Mouse (Mus musculus) heart, adult 2 months (tissue): ENCODE results near the gene Cradd. TPM values are rescaled to one million over a fixed set of nuclear protein-coding genes. Genes with fewer than 3 reads are reported as not detected.

Source experiments
- DNase-seq, 2 experiments: peaks; one replicate each; pipeline ENCODE4 v3.0.0; 2021
- H3K27ac ChIP-seq: fragments of 200-600 bp; 2 replicates; pipeline ENCODE4 v1.8.1; 2022
- H3K27me3 ChIP-seq: fragments of 200-500 bp; 2 replicates; pipeline ENCODE4 v1.6.1; 2012; ENCODE audit warnings: mild to moderate bottlenecking, low read length, inconsistent platforms, mixed read lengths; ENCODE audit not compliant: control insufficient read depth, insufficient read depth
- H3K36me3 ChIP-seq: fragments of 200-500 bp; 2 replicates; pipeline ENCODE4 v1.6.1; 2012; ENCODE audit warnings: low read length, inconsistent platforms; ENCODE audit not compliant: control insufficient read depth, insufficient read depth
- H3K4me1 ChIP-seq: fragments of 200-500 bp; 2 replicates; pipeline ENCODE4 v1.6.1; 2011; ENCODE audit warnings: low read length; ENCODE audit not compliant: control insufficient read depth, insufficient read depth
- H3K4me3 ChIP-seq: fragments of 200-600 bp; 2 replicates; pipeline ENCODE4 v1.8.1; 2022
- H3K79me2 ChIP-seq: fragments of 200-500 bp; replicated peaks from 2 replicates; pipeline ENCODE4 v1.6.1; 2012; ENCODE audit warnings: mild to moderate bottlenecking, inconsistent platforms, low read length, moderate library complexity, mixed read lengths; ENCODE audit not compliant: control insufficient read depth, insufficient read depth
- H3K9ac ChIP-seq: fragments of 200-500 bp; 2 replicates; pipeline ENCODE4 v1.6.1; 2012; ENCODE audit warnings: low read depth, mild to moderate bottlenecking, control low read depth, inconsistent platforms, low read length, mixed read lengths
- CTCF ChIP-seq: fragments of 200-600 bp; IDR thresholded peaks from 2 replicates; pipeline ENCODE4 v1.8.1; 2022; ENCODE audit warnings: antibody characterized with exemption, mild to moderate bottlenecking, moderate library complexity
- EP300 ChIP-seq: fragments of 200-500 bp; IDR thresholded peaks from 2 replicates; pipeline ENCODE4 v1.6.1; 2011; ENCODE audit warnings: low read depth, low read length, control low read depth; ENCODE audit not compliant: insufficient read depth
- POLR2A ChIP-seq: fragments of 200-500 bp; IDR thresholded peaks from 2 replicates; pipeline ENCODE4 v1.6.1; 2011; ENCODE audit warnings: mild to moderate bottlenecking, low read depth, low read length, control low read depth; ENCODE audit not compliant: insufficient read depth
- WGBS: fragments of 180-500 bp; shearing (Covaris S2); methylation state at CpG from one replicate; pipeline ENCODE4 v1.1.7; 2018; 5-methylcytosine and 5-hydroxymethylcytosine counted together
- intact Hi-C: fragments of 180-260 bp; cut with DNase I; formaldehyde crosslinking; loops from one replicate; pipeline ENCODE4 v1.15.1; 2025
- polyA plus RNA-seq: library from polyadenylated mRNA; depleted of rRNA; stranded (reverse); fragments of >200 nt; gene quantifications from 2 replicates; pipeline ENCODE4 v1.2.3, GENCODE M21; 2012
- total RNA-seq, 2 experiments: library from RNA; stranded (reverse); gene quantifications; 2 replicates each; pipeline ENCODE4 v1.2.3; 2021

Gene Cradd
- total and polyA plus RNA-seq, 3 experiments = 9.9 to 15.1 (median 10.3) TPM

DNA sequence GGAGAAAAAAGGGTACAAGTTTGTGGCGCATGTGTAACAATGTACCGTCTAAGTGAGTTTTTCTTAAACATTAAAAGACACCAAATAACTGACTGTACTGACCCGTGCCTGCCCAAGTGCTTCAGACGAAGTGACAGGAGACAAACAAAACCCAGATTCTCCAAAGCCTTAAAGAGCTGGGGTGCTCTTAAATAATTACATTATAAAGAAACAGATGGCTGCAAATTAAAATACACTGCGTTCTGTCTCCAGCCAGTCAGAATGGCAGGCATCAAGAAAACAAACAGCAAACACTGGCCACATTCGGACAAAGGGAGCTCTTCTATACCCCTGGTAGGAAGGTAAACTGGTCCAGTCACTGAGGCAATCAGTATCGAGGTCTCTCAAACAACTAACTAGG lies 43.3 kb upstream of the Cradd start:
- H3K9ac ChIP-seq = no peak overlapping the region
- H3K4me1 ChIP-seq = no peaks in the 10 kb centered on the region
- H3K79me2 ChIP-seq = no peaks in the 10 kb centered on the region
- DNase-seq = no peak
- whole genome bisulfite sequencing = 85% methylated on average over 7 of the region's 7 CpGs
- H3K36me3 ChIP-seq = no peaks in the 10 kb centered on the region
- no peaks in the 10 kb centered on the region for H3K27me3 ChIP-seq
- no peak overlapping the region for H3K27ac ChIP-seq
- no peak for TF ChIP-seq EP300
- no peak for TF ChIP-seq CTCF
- TF ChIP-seq POLR2A = no peak
- no peak overlapping the region for H3K4me3 ChIP-seq
- intact Hi-C loops = no loop called here

DNA sequence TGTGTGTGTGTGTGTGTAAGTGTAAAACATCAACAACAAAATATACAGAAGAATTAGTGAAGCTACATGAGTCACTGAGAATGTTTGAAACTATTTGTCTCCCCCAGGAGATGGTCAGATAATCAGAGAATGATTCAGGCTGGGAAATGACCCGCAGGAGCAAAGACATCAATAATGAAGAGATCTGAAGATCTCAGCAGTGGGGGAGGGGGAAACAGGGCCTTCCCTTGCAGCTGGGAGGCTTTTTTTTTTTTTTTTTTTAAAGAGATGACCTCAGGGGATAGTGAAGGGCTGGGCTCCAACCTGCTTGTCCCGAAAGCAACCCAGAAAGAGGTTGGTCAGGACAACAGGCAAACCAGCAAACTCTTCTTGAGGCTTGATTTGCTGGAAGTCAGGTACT lies 38.4 kb upstream of the Cradd start:
- H3K27ac ChIP-seq = no peak overlapping the region
- no peak overlapping the region for H3K9ac ChIP-seq
- TF ChIP-seq EP300 (no peak), POLR2A (no peak), CTCF (no peak)
- no peak for DNase-seq
- no peaks in the 10 kb centered on the region for H3K79me2 ChIP-seq
- intact Hi-C loops = no loop called here
- 53% methylated on average over 2 of the region's 2 CpGs for WGBS
- no peaks in the 10 kb centered on the region for H3K27me3 ChIP-seq
- no peaks in the 10 kb centered on the region for H3K36me3 ChIP-seq
- peaks cover 1% of the 10 kb centered on the region; the same call in 1 of the 2 replicates for H3K4me1 ChIP-seq
- no peak overlapping the region for H3K4me3 ChIP-seq

DNA sequence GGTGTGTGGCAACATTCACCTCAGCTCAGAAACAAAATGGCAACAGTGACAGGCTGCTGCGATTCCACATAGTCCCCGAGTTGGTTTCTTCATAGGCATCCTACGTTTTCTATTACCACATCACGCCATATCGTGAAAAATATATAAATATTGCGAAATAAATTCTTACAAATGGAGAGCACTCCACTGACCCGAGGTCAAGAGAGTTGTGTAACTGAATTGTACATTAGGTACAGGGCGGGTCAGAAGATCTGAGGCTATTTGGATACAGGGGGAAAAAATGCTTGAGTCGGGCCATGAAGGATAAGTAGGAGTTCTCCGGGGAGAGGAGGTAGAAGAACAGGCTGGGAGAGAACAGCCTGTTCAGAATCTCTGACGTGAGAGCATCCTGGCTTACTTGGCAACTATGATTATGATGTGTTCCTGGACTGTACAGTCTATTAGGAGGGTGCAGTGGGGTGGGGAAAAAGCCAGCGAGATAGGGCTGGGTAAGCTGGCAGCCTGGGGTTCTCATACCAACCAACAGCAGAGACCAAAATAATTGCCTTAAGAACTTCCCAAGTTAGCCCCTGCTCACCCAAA lies 37.4 kb upstream of the Cradd start:
- no peak overlapping the region for H3K4me3 ChIP-seq
- no peaks in the 10 kb centered on the region for H3K36me3 ChIP-seq
- intact Hi-C loops = no loop called here
- DNase-seq = peak in 1 of 2 experiments; percentile 57
- H3K27ac ChIP-seq = no peak overlapping the region
- no peak overlapping the region for H3K9ac ChIP-seq
- WGBS = 74% methylated on average over 12 of the region's 12 CpGs
- TF ChIP-seq CTCF (no peak), POLR2A (no peak), EP300 (0 out of 2 replicates have a peak, but pooled peaks have one; percentile 29)
- no peaks in the 10 kb centered on the region for H3K27me3 ChIP-seq
- H3K79me2 ChIP-seq = no peaks in the 10 kb centered on the region
- peaks cover 1% of the 10 kb centered on the region; the same call in 1 of the 2 replicates for H3K4me1 ChIP-seq

DNA sequence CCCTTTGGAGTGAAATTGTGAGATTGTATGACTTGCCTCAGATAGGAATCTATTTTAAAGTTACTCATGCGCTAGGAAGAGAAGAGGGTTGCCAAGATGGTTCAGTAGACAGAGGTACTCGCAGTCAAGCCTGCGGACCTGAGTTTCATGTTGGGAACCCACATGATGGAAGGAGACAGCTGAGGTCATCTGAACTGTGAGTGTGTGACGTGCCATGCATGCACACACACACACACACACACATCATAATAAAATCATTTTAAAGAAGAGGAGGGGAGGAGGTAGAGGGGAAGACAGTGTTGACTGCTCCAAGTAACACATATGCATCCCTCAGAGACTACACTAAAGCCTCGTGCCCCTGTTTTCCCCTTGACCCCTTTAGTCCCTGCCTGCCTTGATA lies 36.1 kb upstream of the Cradd start:
- no peak overlapping the region for H3K27ac ChIP-seq
- no peak for DNase-seq
- no peaks in the 10 kb centered on the region for H3K27me3 ChIP-seq
- WGBS = 88% methylated on average over 5 of the region's 5 CpGs
- H3K4me1 ChIP-seq = peaks cover 1% of the 10 kb centered on the region; the same call in 1 of the 2 replicates
- H3K79me2 ChIP-seq = no peaks in the 10 kb centered on the region
- intact Hi-C loops = no loop called here
- no peak for TF ChIP-seq CTCF
- no peak for TF ChIP-seq EP300
- TF ChIP-seq POLR2A = no peak
- H3K4me3 ChIP-seq = no peak overlapping the region
- H3K9ac ChIP-seq = no peak overlapping the region
- H3K36me3 ChIP-seq = no peaks in the 10 kb centered on the region

DNA sequence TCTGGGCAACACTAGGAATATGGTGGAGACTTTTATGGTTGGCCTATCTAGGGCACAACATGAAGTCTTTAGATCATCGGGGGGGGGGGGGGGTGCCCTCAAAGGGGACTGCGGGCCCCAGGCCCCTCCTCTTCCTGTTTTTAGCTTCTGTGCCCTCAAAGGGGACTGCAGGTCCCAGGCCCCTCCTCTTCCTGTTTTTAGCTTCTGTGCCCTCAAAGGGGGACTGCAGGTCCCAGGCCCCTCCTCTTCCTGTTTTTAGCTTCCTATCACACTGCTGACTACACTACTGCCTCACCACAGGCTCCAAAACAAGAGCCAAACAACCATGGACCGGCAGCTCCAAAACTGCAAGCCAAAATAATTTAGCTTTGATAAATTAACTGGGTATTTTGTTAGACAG lies 33.8 kb upstream of the Cradd start:
- WGBS = 68% methylated on average over 3 of the region's 3 CpGs

DNA sequence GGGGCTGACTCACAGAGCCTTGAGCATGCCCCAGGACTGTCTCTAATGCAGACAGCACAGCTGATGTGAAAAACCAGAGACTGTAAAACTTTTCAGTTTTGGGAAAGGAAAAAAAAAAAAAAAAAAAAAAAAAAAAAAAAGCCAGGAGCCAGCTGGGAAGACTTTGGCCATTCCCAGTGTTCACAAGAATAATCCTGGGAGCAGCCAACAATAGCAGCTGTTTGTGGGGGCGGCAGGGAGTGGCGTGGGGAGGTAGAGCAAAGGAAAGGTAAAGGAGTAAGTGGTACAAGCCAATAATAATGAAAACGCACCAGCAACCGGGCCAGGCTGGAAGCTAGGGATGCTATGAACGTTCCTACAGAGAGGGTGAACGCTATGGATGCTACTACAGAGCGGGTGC lies 32.8 kb upstream of the Cradd start:
- H3K79me2 ChIP-seq = no peaks in the 10 kb centered on the region
- intact Hi-C loops = no loop called here
- no peak overlapping the region for H3K9ac ChIP-seq
- H3K4me1 ChIP-seq = peaks cover 1% of the 10 kb centered on the region; the same call in 1 of the 2 replicates
- WGBS = 66% methylated on average over 7 of the region's 7 CpGs
- H3K4me3 ChIP-seq = no peak overlapping the region
- no peak for DNase-seq
- no peaks in the 10 kb centered on the region for H3K27me3 ChIP-seq
- no peaks in the 10 kb centered on the region for H3K36me3 ChIP-seq
- no peak overlapping the region for H3K27ac ChIP-seq
- TF ChIP-seq CTCF = no peak
- TF ChIP-seq POLR2A = no peak
- TF ChIP-seq EP300 = no peak

More for the DNA sequence above, 33.8 kb upstream of the Cradd start:
- intact Hi-C loops = no loop called here
- DNase-seq = no peak
- peaks cover 1% of the 10 kb centered on the region; the same call in 1 of the 2 replicates for H3K4me1 ChIP-seq
- no peak overlapping the region for H3K9ac ChIP-seq
- H3K27ac ChIP-seq = no peak overlapping the region
- H3K79me2 ChIP-seq = no peaks in the 10 kb centered on the region
- no peak overlapping the region for H3K4me3 ChIP-seq
- TF ChIP-seq POLR2A (no peak), CTCF (no peak), EP300 (no peak)
- H3K27me3 ChIP-seq = no peaks in the 10 kb centered on the region
- no peaks in the 10 kb centered on the region for H3K36me3 ChIP-seq
